Mouse (Mus musculus): Measurements from ENCODE around the gene Myo15. TPM values are rescaled to one million over a fixed set of nuclear protein-coding genes. Genes with fewer than 3 reads are reported as not detected.
"Not testable (repeated sequence)": the region's sequence is repeated elsewhere in the genome, so short reads cannot be mapped to it uniquely, and the experiment has no call there.

Myo15 gene
- polyA plus RNA-seq, 1 experiment from 2014 or later = not detected

- Histone ChIP-seq H3K4me3 (no peak overlapping the region), H3K9ac (no peak overlapping the region), H3K36me3 (peaks cover 51% of the 10 kb centered on the region), H3K27me3 (no peaks in the 10 kb centered on the region), H3K27ac (peak overlapping the region; percentile 66), H3K4me1 (replicated peaks) (peaks cover 58% of the 10 kb centered on the region), H3K4me2 (peak overlapping the region; percentile 39), H3K9me3 (replicated peaks) (no peaks in the 10 kb centered on the region)
- 46% methylated on average over 3 of the region's 3 CpGs for WGBS
- no peak for ATAC-seq (replicated peaks; ENCODE audit: insufficient number of reproducible peaks, insufficient read depth, low FRiP score, low read depth)
Measured at GRCm38 (mm10) chr11:60548112-60548511, 79.0 kb downstream of the Myo15 start.

GRCm38 (mm10) chr11:60553091-60553490 is 84.0 kb downstream of the Myo15 start:
- Histone ChIP-seq H3K4me3 (no peak overlapping the region), H3K4me2 (no peak overlapping the region), H3K4me1 (replicated peaks) (peaks cover 18% of the 10 kb centered on the region), H3K36me3 (peaks cover 86% of the 10 kb centered on the region), H3K9ac (no peak overlapping the region), H3K27ac (no peak overlapping the region), H3K27me3 (no peaks in the 10 kb centered on the region), H3K9me3 (replicated peaks) (no peaks in the 10 kb centered on the region)
- ATAC-seq (replicated peaks; ENCODE audit: insufficient number of reproducible peaks, insufficient read depth, low FRiP score, low read depth) = no peak

GRCm38 (mm10) chr11:60557675-60558074 is 88.5 kb downstream of the Myo15 start:
- H3K27me3 ChIP-seq = no peaks in the 10 kb centered on the region
- no peak overlapping the region for H3K9ac ChIP-seq
- WGBS = 83% methylated on average over 3 of the region's 3 CpGs
- ATAC-seq (replicated peaks; ENCODE audit: insufficient number of reproducible peaks, insufficient read depth, low FRiP score, low read depth) = no peak
- no peaks in the 10 kb centered on the region; the same call in 1 of the 2 replicates for H3K4me1 ChIP-seq (replicated peaks)
- no peak overlapping the region for H3K27ac ChIP-seq
- H3K9me3 ChIP-seq (replicated peaks) = no peaks in the 10 kb centered on the region
- no peak overlapping the region for H3K4me2 ChIP-seq
- H3K4me3 ChIP-seq = no peak overlapping the region
- H3K36me3 ChIP-seq = peaks cover 45% of the 10 kb centered on the region

- Histone ChIP-seq H3K4me1 (replicated peaks) (no peaks in the 10 kb centered on the region; the same call in 1 of the 2 replicates), H3K9ac (no peak overlapping the region), H3K9me3 (replicated peaks) (no peaks in the 10 kb centered on the region), H3K4me2 (no peak overlapping the region), H3K36me3 (peaks cover 28% of the 10 kb centered on the region), H3K27ac (no peak overlapping the region), H3K4me3 (no peak overlapping the region), H3K27me3 (no peaks in the 10 kb centered on the region)
- 11% methylated on average over 3 of the region's 3 CpGs for WGBS
- no peak; the same call in 1 of the 2 replicates for ATAC-seq (replicated peaks; ENCODE audit: insufficient number of reproducible peaks, insufficient read depth, low FRiP score, low read depth)
Measured at GRCm38 (mm10) chr11:60559342-60559741, 90.2 kb downstream of the Myo15 start.

- not testable (repeated sequence) for H3K4me3 ChIP-seq; H3K27ac ChIP-seq; H3K36me3 ChIP-seq; H3K4me2 ChIP-seq; H3K4me1 ChIP-seq (replicated peaks); H3K9ac ChIP-seq; H3K27me3 ChIP-seq; ATAC-seq (replicated peaks; ENCODE audit: insufficient number of reproducible peaks, insufficient read depth, low FRiP score, low read depth); H3K9me3 ChIP-seq (replicated peaks)
- WGBS = 78% methylated on average over 10 of the region's 12 CpGs
Measured at GRCm38 (mm10) chr11:60574006-60574405, 104.9 kb downstream of the Myo15 start.

Other genes starting within 250 kb of the Myo15 start
- gene Srebf1, start 246.8 kb upstream of the Myo15 start, polyA plus RNA-seq (2015; fragmentation: Nextera tagmentation; extraction: Ambion mirVana) = 36.5 and 61.1 TPM in 2 replicates
- 30.0 and 37.8 TPM in 2 replicates for gene Tom1l2, start 116.4 kb upstream of the Myo15 start, polyA plus RNA-seq (2015; fragmentation: Nextera tagmentation; extraction: Ambion mirVana)
- 2.9 and 3.1 TPM in 2 replicates for gene Drc3, start 116.0 kb upstream of the Myo15 start, polyA plus RNA-seq (2015; fragmentation: Nextera tagmentation; extraction: Ambion mirVana)
- gene Gid4, start 52.2 kb upstream of the Myo15 start, polyA plus RNA-seq (2015; fragmentation: Nextera tagmentation; extraction: Ambion mirVana) = 19.0 and 20.0 TPM in 2 replicates
- gene Atpaf2, start 50.9 kb upstream of the Myo15 start, polyA plus RNA-seq (2015; fragmentation: Nextera tagmentation; extraction: Ambion mirVana) = 46.4 and 55.0 TPM in 2 replicates
- 54.0 and 69.8 TPM in 2 replicates for gene Drg2, start 14.7 kb upstream of the Myo15 start, polyA plus RNA-seq (2015; fragmentation: Nextera tagmentation; extraction: Ambion mirVana)
- 36.8 and 39.1 TPM in 2 replicates for gene Alkbh5, start 67.0 kb downstream of the Myo15 start, polyA plus RNA-seq (2015; fragmentation: Nextera tagmentation; extraction: Ambion mirVana)
- gene Llgl1, start 230.4 kb downstream of the Myo15 start, polyA plus RNA-seq (2015; fragmentation: Nextera tagmentation; extraction: Ambion mirVana) = 25.2 and 35.4 TPM in 2 replicates

Data from heart, embryonic 15.5 days (tissue).